Mouse (Mus musculus) MEL (cell line): ENCODE results near the gene Eno2. TPM values are rescaled to one million over a fixed set of nuclear protein-coding genes. Genes with fewer than 3 reads are reported as not detected.
A peak's percentile ranks its signal among the peaks of the same experiment; 100 is the strongest.

Source experiments
- DNase-seq: peaks from one replicate; pipeline ENCODE4 v3.0.0; 2011; ENCODE audit warnings: low read depth, low spot score
- H3K27ac ChIP-seq: 2 replicates; pipeline ENCODE4 v1.5.1; 2012; ENCODE audit warnings: low read depth, mild to moderate bottlenecking, control low read depth, low read length, moderate library complexity; ENCODE audit not compliant: control insufficient read depth
- H3K27me3 ChIP-seq, 2 experiments: fragments of 150-350 bp in 1 of 2; sonication (generic) in 1 of 2; 2 replicates each; pipeline ENCODE4 v1.6.1; 2012; ENCODE audit warnings: low read length in 2 of 2, mild to moderate bottlenecking in 2 of 2, improper control_type of control experiment in 1 of 2, moderate library complexity in 1 of 2; ENCODE audit not compliant: insufficient read depth in 2 of 2, control insufficient read depth in 1 of 2
- H3K36me3 ChIP-seq, 2 experiments: 2 replicates each; pipeline ENCODE4 v1.6.1; 2012 to 2014; ENCODE audit warnings: low read length in 2 of 2, improper control_type of control experiment in 1 of 2, inconsistent platforms in 1 of 2, mild to moderate bottlenecking in 1 of 2; ENCODE audit not compliant: insufficient read depth in 2 of 2, control insufficient read depth in 1 of 2
- H3K4me1 ChIP-seq, 2 experiments: fragments of 150-350 bp in 1 of 2; sonication (generic) in 1 of 2; 2 replicates each; pipeline ENCODE4 v1.6.1; 2012; ENCODE audit warnings: low read length in 2 of 2, improper control_type of control experiment in 1 of 2, mild to moderate bottlenecking in 1 of 2; ENCODE audit not compliant: insufficient read depth in 2 of 2, control insufficient read depth in 1 of 2
- H3K4me3 ChIP-seq, 2 experiments: fragments of 150-350 bp in 1 of 2; sonication (generic) in 1 of 2; 2 replicates each; pipeline ENCODE4 v1.5.1; 2012; ENCODE audit warnings: low read depth in 2 of 2, low read length in 2 of 2, mild to moderate bottlenecking in 2 of 2, moderate library complexity in 2 of 2, control low read depth in 1 of 2, improper control_type of control experiment in 1 of 2; ENCODE audit not compliant: control insufficient read depth in 1 of 2, insufficient read depth in 1 of 2
- H3K79me2 ChIP-seq: 2 replicates; pipeline ENCODE4 v1.6.1; 2012; ENCODE audit warnings: mild to moderate bottlenecking, low read length, moderate library complexity; ENCODE audit not compliant: control insufficient read depth, poor library complexity, insufficient read depth
- H3K9ac ChIP-seq: 2 replicates; pipeline ENCODE4 v1.6.1; 2012; ENCODE audit warnings: low read depth, mild to moderate bottlenecking, control low read depth, low read length, moderate library complexity; ENCODE audit not compliant: control insufficient read depth, poor library complexity, severe bottlenecking
- H3K9me3 ChIP-seq: fragments of 150-350 bp; sonication (generic); replicated peaks from 2 replicates; pipeline ENCODE4 v1.6.1; 2012; ENCODE audit warnings: mild to moderate bottlenecking, low read length, improper control_type of control experiment, moderate library complexity; ENCODE audit not compliant: insufficient read depth
- BHLHE40 ChIP-seq: IDR thresholded peaks from 2 replicates; pipeline ENCODE4 v1.6.1; 2012; ENCODE audit warnings: low read depth, mild to moderate bottlenecking, inconsistent platforms, low read length, improper control_type of control experiment, borderline replicate concordance
- CHD2 ChIP-seq: IDR thresholded peaks from 2 replicates; pipeline ENCODE4 v1.6.1; 2011; ENCODE audit warnings: low read length, improper control_type of control experiment
- CTCF ChIP-seq, 3 experiments: IDR thresholded peaks in 2 of 3; conservative IDR thresholded peaks in 1 of 3; 2 replicates each; pipeline ENCODE4 v1.5.1; 2011 to 2012; ENCODE audit warnings: low read length in 3 of 3, low read depth in 2 of 3, mild to moderate bottlenecking in 2 of 3, improper control_type of control experiment in 1 of 3, inconsistent platforms in 1 of 3, mixed read lengths in 1 of 3, moderate library complexity in 1 of 3; ENCODE audit not compliant: control insufficient read depth in 1 of 3, insufficient read depth in 1 of 3, poor library complexity in 1 of 3, severe bottlenecking in 1 of 3
- EP300 ChIP-seq, 2 experiments: IDR thresholded peaks; 2 replicates each; pipeline ENCODE4 v1.6.1; 2011; ENCODE audit warnings: improper control_type of control experiment in 2 of 2, low read length in 2 of 2, low read depth in 1 of 2, mild to moderate bottlenecking in 1 of 2
- ETS1 ChIP-seq: IDR thresholded peaks from 2 replicates; pipeline ENCODE4 v1.6.1; 2012; ENCODE audit warnings: low read depth, mild to moderate bottlenecking, inconsistent platforms, low read length, improper control_type of control experiment, moderate library complexity
- KAT2A ChIP-seq: conservative IDR thresholded peaks from 2 replicates; pipeline ENCODE4 v1.6.1; 2012; ENCODE audit warnings: low read depth, low read length, improper control_type of control experiment, inconsistent platforms
- MAX ChIP-seq: IDR thresholded peaks from 2 replicates; pipeline ENCODE4 v1.6.1; 2011; ENCODE audit warnings: low read length, improper control_type of control experiment
- MAZ ChIP-seq: IDR thresholded peaks from 2 replicates; pipeline ENCODE4 v1.6.1; 2012; ENCODE audit warnings: low read depth, mild to moderate bottlenecking, inconsistent platforms, low read length, improper control_type of control experiment
- MXI1 ChIP-seq: IDR thresholded peaks from 2 replicates; pipeline ENCODE4 v1.6.1; 2011; ENCODE audit warnings: mild to moderate bottlenecking, low read depth, low read length, improper control_type of control experiment
- NELFE ChIP-seq: IDR thresholded peaks from 2 replicates; pipeline ENCODE4 v1.6.1; 2011; ENCODE audit warnings: low read depth, low read length, improper control_type of control experiment
- POLR2A ChIP-seq, 2 experiments: IDR thresholded peaks; 2 replicates each; pipeline ENCODE4 v1.6.1; 2011 to 2012; ENCODE audit warnings: low read length in 2 of 2, mild to moderate bottlenecking in 2 of 2, control low read depth in 1 of 2, improper control_type of control experiment in 1 of 2, low read depth in 1 of 2, moderate library complexity in 1 of 2; ENCODE audit not compliant: control insufficient read depth in 1 of 2, insufficient read depth in 1 of 2, poor library complexity in 1 of 2
- POLR2AphosphoS2 ChIP-seq: IDR thresholded peaks from 2 replicates; pipeline ENCODE4 v1.6.1; 2011; ENCODE audit warnings: low read length, improper control_type of control experiment
- POLR2AphosphoS5 ChIP-seq: IDR thresholded peaks from 2 replicates; pipeline ENCODE4 v1.6.1; 2012; ENCODE audit warnings: low read depth, borderline replicate concordance, mild to moderate bottlenecking, inconsistent platforms, low read length, moderate library complexity, mixed read lengths
- RAD21 ChIP-seq: IDR thresholded peaks from 2 replicates; pipeline ENCODE4 v1.6.1; 2011; ENCODE audit warnings: mild to moderate bottlenecking, low read depth, low read length, improper control_type of control experiment
- RCOR1 ChIP-seq: IDR thresholded peaks from 2 replicates; pipeline ENCODE4 v1.6.1; 2012; ENCODE audit warnings: low read depth, mild to moderate bottlenecking, inconsistent platforms, low read length, improper control_type of control experiment
- SIN3A ChIP-seq: IDR thresholded peaks from 2 replicates; pipeline ENCODE4 v1.6.1; 2012; ENCODE audit warnings: low read length, improper control_type of control experiment, inconsistent platforms
- SMC3 ChIP-seq: IDR thresholded peaks from 2 replicates; pipeline ENCODE4 v1.6.1; 2011; ENCODE audit warnings: low read depth, low read length, improper control_type of control experiment
- TAL1 ChIP-seq: IDR thresholded peaks from 2 replicates; pipeline ENCODE4 v1.6.1; 2012; ENCODE audit warnings: mild to moderate bottlenecking, inconsistent platforms, low read length, moderate library complexity, mixed read lengths
- TCF12 ChIP-seq: IDR thresholded peaks from 2 replicates; pipeline ENCODE4 v1.6.1; 2014; ENCODE audit warnings: low read depth, mild to moderate bottlenecking, inconsistent platforms, low read length, improper control_type of control experiment, moderate library complexity
- UBTF ChIP-seq: IDR thresholded peaks from 2 replicates; pipeline ENCODE4 v1.6.1; 2012; ENCODE audit warnings: low read depth, mild to moderate bottlenecking, inconsistent platforms, low read length, improper control_type of control experiment, moderate library complexity, borderline replicate concordance; ENCODE audit not compliant: insufficient read depth
- ZC3H11A ChIP-seq: IDR thresholded peaks from 2 replicates; pipeline ENCODE4 v1.6.1; 2012; ENCODE audit warnings: low read depth, mild to moderate bottlenecking, inconsistent platforms, low read length, improper control_type of control experiment
- ZNF384 ChIP-seq: IDR thresholded peaks from 2 replicates; pipeline ENCODE4 v1.6.1; 2012; ENCODE audit warnings: low read depth, mild to moderate bottlenecking, inconsistent platforms, low read length, improper control_type of control experiment
- polyA plus RNA-seq, 2 experiments: library from polyadenylated mRNA; stranded (reverse) in 1 of 2; unstranded in 1 of 2; fragments of >175 nt in 1 of 2; fragments of >200 nt in 1 of 2; gene quantifications; 2 replicates each; pipeline versions ENCODE4 v1.2.1 to v1.2.4; 2012; ENCODE audit warnings: low replicate concordance in 2 of 2, low read depth in 1 of 2; ENCODE audit not compliant: insufficient read length in 2 of 2, insufficient read depth in 1 of 2, missing spikeins in 1 of 2
- total RNA-seq: library from RNA; depleted of rRNA; stranded (reverse); fragments of 300-350 nt; gene quantifications from 2 replicates; pipeline ENCODE4 v1.2.3, GENCODE M21; 2012

Gene Eno2
- total and polyA plus RNA-seq, 3 experiments, result 3.2 to 12.5 TPM; not detected in 1

GRCm38 (mm10) chr6:124716864-124717490, 52.5 kb downstream of the Eno2 start:
- TF ChIP-seq CHD2, result no peak
- TF ChIP-seq MXI1, result no peak
- peak; percentile 35; the same call in 1 of the 2 replicates for TF ChIP-seq ZC3H11A
- TF ChIP-seq RAD21, result peak; percentile 33
- TF ChIP-seq ZNF384, result no peak
- TF ChIP-seq SIN3A, result no peak
- peak in 2 of 3 experiments; percentile 44 to 71; a peak in 5 of 6 replicates for TF ChIP-seq CTCF (IDR thresholded peaks at IDR 0.05 in 2 of 3, conservative IDR thresholded peaks at IDR 0.05 in 1 of 3; ENCODE audit: control insufficient read depth in 1 of 3, insufficient read depth in 1 of 3, low read depth in 2 of 3, low read length in 3 of 3, poor library complexity in 1 of 3, severe bottlenecking in 1 of 3)
- 0 out of 4 replicates have a peak, but pooled peaks of 1 of the 2 experiments have one; percentile 44 for TF ChIP-seq POLR2A (IDR thresholded peaks at IDR 0.05; ENCODE audit: control insufficient read depth in 1 of 2, insufficient read depth in 1 of 2, low read depth in 1 of 2, low read length in 2 of 2, poor library complexity in 1 of 2)
- peak; percentile 40 for TF ChIP-seq SMC3

GRCm38 (mm10) chr6:124712918-124713317, 56.6 kb downstream of the Eno2 start:
- no peaks in the 10 kb centered on the region for H3K27me3 ChIP-seq
- H3K36me3 ChIP-seq, result peaks cover 9 to 26% of the 10 kb centered on the region in 2 experiments
- H3K79me2 ChIP-seq, result peaks cover 64% of the 10 kb centered on the region
- H3K9me3 ChIP-seq, result no peaks in the 10 kb centered on the region
- peaks cover 0 to 22% of the 10 kb centered on the region in 2 experiments; a peak in 3 of 4 replicates for H3K4me1 ChIP-seq
- no peak for DNase-seq
- peak overlapping the region; percentile 94 for H3K9ac ChIP-seq
- peak overlapping the region; percentile 55 for H3K27ac ChIP-seq
- H3K4me3 ChIP-seq, result peak overlapping the region; percentile 86 to 87
- TF ChIP-seq POLR2AphosphoS2 (no peak), MAX (peak; percentile 62), TCF12 (no peak)

More at GRCm38 (mm10) chr6:124716864-124717490, 52.5 kb downstream of the Eno2 start:
- peaks cover 3 to 26% of the 10 kb centered on the region in 2 experiments; a peak in 3 of 4 replicates for H3K4me1 ChIP-seq
- no peak overlapping the region for H3K27ac ChIP-seq
- H3K79me2 ChIP-seq, result peaks cover 27% of the 10 kb centered on the region
- H3K4me3 ChIP-seq, result no peak overlapping the region
- no peaks in the 10 kb centered on the region for H3K27me3 ChIP-seq
- no peak overlapping the region for H3K9ac ChIP-seq
- no peak for DNase-seq
- H3K9me3 ChIP-seq, result no peaks in the 10 kb centered on the region
- H3K36me3 ChIP-seq, result peaks cover 9 to 23% of the 10 kb centered on the region in 2 experiments

- Histone ChIP-seq H3K4me1 (peaks cover 0 to 22% of the 10 kb centered on the region in 2 experiments; a peak in 3 of 4 replicates), H3K36me3 (peaks cover 9 to 26% of the 10 kb centered on the region in 2 experiments), H3K27me3 (no peaks in the 10 kb centered on the region), H3K9ac (peak within 1 kb of the TSS; percentile 97), H3K4me3 (peak within 1 kb of the TSS; percentile 93 to 100), H3K79me2 (peaks cover 70% of the 10 kb centered on the region), H3K27ac (peak within 1 kb of the TSS; percentile 86), H3K9me3 (no peaks in the 10 kb centered on the region)
- peak; percentile 99 for DNase-seq
- peak; percentile 70 for TF ChIP-seq NELFE
- peak; percentile 87; the same call in 1 of the 2 replicates for TF ChIP-seq UBTF
- TF ChIP-seq MAZ, result peak; percentile 99
- TF ChIP-seq EP300 (IDR thresholded peaks at IDR 0.05; ENCODE audit: low read depth in 1 of 2, low read length in 2 of 2), result 0 out of 4 replicates have a peak, but pooled peaks of 1 of the 2 experiments have one; percentile 28
- TF ChIP-seq ZNF384, result peak; percentile 55; the same call in 1 of the 2 replicates
- peak; percentile 92 for TF ChIP-seq KAT2A
- peak; percentile 67; the same call in 1 of the 2 replicates for TF ChIP-seq RCOR1
- no peak for TF ChIP-seq POLR2AphosphoS5
- no peak for TF ChIP-seq RAD21
- TF ChIP-seq BHLHE40, result no peak
- TF ChIP-seq POLR2A (IDR thresholded peaks at IDR 0.05; ENCODE audit: control insufficient read depth in 1 of 2, insufficient read depth in 1 of 2, low read depth in 1 of 2, low read length in 2 of 2, poor library complexity in 1 of 2), result peak; percentile 49 to 81
- TF ChIP-seq ETS1, result peak; percentile 10; the same call in 1 of the 2 replicates
- TF ChIP-seq TAL1, result no peak
Observed at GRCm38 (mm10) chr6:124711824-124712782, 57.4 kb downstream of the Eno2 start, which contains the start of the genes Emg1 and Phb2. Emg1 (minus strand) TSS chr6:124712178. Phb2 (plus strand) TSS chr6:124712336.
